Mouse (Mus musculus) hindbrain, embryonic 14.5 days (tissue): ENCODE results near the gene Ralgds. TPM values are rescaled to one million over a fixed set of nuclear protein-coding genes. Genes with fewer than 3 reads are reported as not detected.
A peak's percentile ranks its signal among the peaks of the same experiment; 100 is the strongest.

ENCODE experiments used
- ATAC-seq: fragments of 200-750 bp; cut with Nextera tagmentation; 2 replicates; pipeline ENCODE4 v1.8.0; 2017; ENCODE audit warnings: moderate number of reproducible peaks, mild to moderate bottlenecking, moderate TSS enrichment, moderate library complexity; ENCODE audit not compliant: low FRiP score
- DNase-seq: peaks from one replicate; pipeline ENCODE4 v3.0.0-alpha.2; 2015; ENCODE audit warnings: low spot score
- H3K27ac ChIP-seq: fragments of 300-500 bp; sonication (generic); 2 replicates; pipeline ENCODE4 v1.5.1; 2014; ENCODE audit warnings: mild to moderate bottlenecking, moderate library complexity
- H3K27me3 ChIP-seq: fragments of 300-500 bp; sonication (generic); 2 replicates; pipeline ENCODE4 v1.6.1; 2014; ENCODE audit warnings: mild to moderate bottlenecking, low read length, mixed read lengths; ENCODE audit not compliant: control insufficient read depth, insufficient read depth
- H3K36me3 ChIP-seq: fragments of 300-500 bp; sonication (generic); replicated peaks from 2 replicates; pipeline ENCODE4 v1.6.1; 2014; ENCODE audit not compliant: control insufficient read depth, insufficient read depth
- H3K4me1 ChIP-seq: fragments of 300-500 bp; sonication (generic); replicated peaks from 2 replicates; pipeline ENCODE4 v1.6.1; 2014; ENCODE audit warnings: antibody characterized with exemption, low read length, mixed read lengths; ENCODE audit not compliant: control insufficient read depth, insufficient read depth
- H3K4me2 ChIP-seq: fragments of 300-500 bp; sonication (generic); replicated peaks from 2 replicates; pipeline ENCODE4 v1.6.1; 2014; ENCODE audit warnings: mild to moderate bottlenecking, moderate library complexity
- H3K4me3 ChIP-seq: fragments of 300-500 bp; sonication (generic); replicated peaks from 2 replicates; pipeline ENCODE4 v1.5.1; 2014; ENCODE audit warnings: mild to moderate bottlenecking, low read length
- H3K9ac ChIP-seq: fragments of 300-500 bp; sonication (generic); 2 replicates; pipeline ENCODE4 v1.6.1; 2014
- H3K9me3 ChIP-seq: fragments of 300-500 bp; sonication (generic); 2 replicates; pipeline ENCODE4 v1.6.1; 2016; ENCODE audit warnings: low read length; ENCODE audit not compliant: control insufficient read depth
- WGBS: fragments of 180-500 bp; shearing (Covaris S2); extraction: QIAGEN DNeasy Blood & Tissue Kit; methylation state at CpG from one replicate; pipeline ENCODE4 v1.1.7; 2014; 5-methylcytosine and 5-hydroxymethylcytosine counted together
- polyA plus RNA-seq: library from polyadenylated mRNA; unstranded; fragments of >200 nt; fragmentation: Nextera tagmentation; extraction: Ambion mirVana; gene quantifications from 2 replicates; pipeline ENCODE4 v1.2.1, GENCODE M21; 2014

Gene Ralgds
- polyA plus RNA-seq, 1 experiment from 2014 or later = 92.9 TPM

- H3K4me3 ChIP-seq = no peak overlapping the region
- 0% methylated on average over 2 of the region's 2 CpGs for WGBS
- peaks cover 73% of the 10 kb centered on the region for H3K4me1 ChIP-seq
- peak overlapping the region; percentile 66 for H3K27ac ChIP-seq
- ATAC-seq = no peak
- 0 out of 2 replicates have a peak overlapping the region, but pooled peaks have one; percentile 16 for H3K9ac ChIP-seq
- H3K36me3 ChIP-seq = peaks cover 28% of the 10 kb centered on the region
- peak overlapping the region; percentile 17 for H3K4me2 ChIP-seq
- H3K27me3 ChIP-seq = no peaks in the 10 kb centered on the region
- DNase-seq = no peak
- no peaks in the 10 kb centered on the region for H3K9me3 ChIP-seq
These were observed 5.3 kb downstream of the Ralgds start for GRCm38 (mm10) chr2:28518231-28518630.

- WGBS = 65% methylated on average over 5 of the region's 5 CpGs
- Histone ChIP-seq H3K36me3 (peaks cover 23% of the 10 kb centered on the region), H3K4me1 (peaks cover 70% of the 10 kb centered on the region), H3K4me3 (no peak overlapping the region), H3K4me2 (no peak overlapping the region), H3K27ac (no peak overlapping the region), H3K9ac (0 out of 2 replicates have a peak overlapping the region, but pooled peaks have one; percentile 18), H3K27me3 (no peaks in the 10 kb centered on the region), H3K9me3 (no peaks in the 10 kb centered on the region)
- DNase-seq (no peak), ATAC-seq (no peak)
These were observed 7.7 kb downstream of the Ralgds start for GRCm38 (mm10) chr2:28520581-28520980.

- no peak overlapping the region for H3K4me2 ChIP-seq
- H3K4me1 ChIP-seq = peaks cover 69% of the 10 kb centered on the region
- H3K36me3 ChIP-seq = peaks cover 16% of the 10 kb centered on the region
- H3K27ac ChIP-seq = 0 out of 2 replicates have a peak overlapping the region, but pooled peaks have one; percentile 14
- ATAC-seq (no peak), DNase-seq (no peak)
- H3K4me3 ChIP-seq = no peak overlapping the region
- WGBS = 83% methylated on average over 6 of the region's 6 CpGs
- no peaks in the 10 kb centered on the region for H3K9me3 ChIP-seq
- H3K9ac ChIP-seq = no peak overlapping the region
- no peaks in the 10 kb centered on the region for H3K27me3 ChIP-seq
These were observed 8.7 kb downstream of the Ralgds start for GRCm38 (mm10) chr2:28521571-28522151.

GRCm38 (mm10) chr2:28522166-28522565 is 9.2 kb downstream of the Ralgds start:
- H3K27me3 ChIP-seq = no peaks in the 10 kb centered on the region
- no peak overlapping the region for H3K9ac ChIP-seq

GRCm38 (mm10) chr2:28523643-28524117 is 10.8 kb downstream of the Ralgds start:
- Histone ChIP-seq H3K9ac (no peak overlapping the region), H3K4me1 (peaks cover 50% of the 10 kb centered on the region), H3K27ac (0 out of 2 replicates have a peak overlapping the region, but pooled peaks have one; percentile 85), H3K4me2 (no peak overlapping the region), H3K4me3 (no peak overlapping the region), H3K9me3 (no peaks in the 10 kb centered on the region), H3K36me3 (peaks cover 14% of the 10 kb centered on the region; the same call in 1 of the 2 replicates), H3K27me3 (no peaks in the 10 kb centered on the region)
- DNase-seq (peak; percentile 82), ATAC-seq (peak; percentile 82)
- WGBS = 15% methylated on average over 5 of the region's 5 CpGs

More at GRCm38 (mm10) chr2:28522166-28522565, 9.2 kb downstream of the Ralgds start:
- H3K4me3 ChIP-seq = no peak overlapping the region
- no peaks in the 10 kb centered on the region for H3K9me3 ChIP-seq
- H3K36me3 ChIP-seq = peaks cover 15% of the 10 kb centered on the region
- WGBS = 86% methylated on average over 4 of the region's 4 CpGs
- no peak overlapping the region for H3K4me2 ChIP-seq
- ATAC-seq (no peak), DNase-seq (no peak)
- peaks cover 65% of the 10 kb centered on the region for H3K4me1 ChIP-seq
- no peak overlapping the region for H3K27ac ChIP-seq

- Histone ChIP-seq H3K9me3 (no peaks in the 10 kb centered on the region), H3K9ac (no peak overlapping the region), H3K4me2 (no peak overlapping the region), H3K27me3 (no peaks in the 10 kb centered on the region), H3K36me3 (0 out of 2 replicates have a peak, but pooled peaks cover 11% of the 10 kb centered on the region), H3K4me3 (no peak overlapping the region), H3K27ac (peak overlapping the region; percentile 85; the same call in 1 of the 2 replicates), H3K4me1 (peaks cover 52% of the 10 kb centered on the region)
- WGBS = 76% methylated on average over 10 of the region's 10 CpGs
- DNase-seq = no peak
- ATAC-seq = no peak
These were observed 11.5 kb downstream of the Ralgds start for GRCm38 (mm10) chr2:28524406-28524805.

DNA sequence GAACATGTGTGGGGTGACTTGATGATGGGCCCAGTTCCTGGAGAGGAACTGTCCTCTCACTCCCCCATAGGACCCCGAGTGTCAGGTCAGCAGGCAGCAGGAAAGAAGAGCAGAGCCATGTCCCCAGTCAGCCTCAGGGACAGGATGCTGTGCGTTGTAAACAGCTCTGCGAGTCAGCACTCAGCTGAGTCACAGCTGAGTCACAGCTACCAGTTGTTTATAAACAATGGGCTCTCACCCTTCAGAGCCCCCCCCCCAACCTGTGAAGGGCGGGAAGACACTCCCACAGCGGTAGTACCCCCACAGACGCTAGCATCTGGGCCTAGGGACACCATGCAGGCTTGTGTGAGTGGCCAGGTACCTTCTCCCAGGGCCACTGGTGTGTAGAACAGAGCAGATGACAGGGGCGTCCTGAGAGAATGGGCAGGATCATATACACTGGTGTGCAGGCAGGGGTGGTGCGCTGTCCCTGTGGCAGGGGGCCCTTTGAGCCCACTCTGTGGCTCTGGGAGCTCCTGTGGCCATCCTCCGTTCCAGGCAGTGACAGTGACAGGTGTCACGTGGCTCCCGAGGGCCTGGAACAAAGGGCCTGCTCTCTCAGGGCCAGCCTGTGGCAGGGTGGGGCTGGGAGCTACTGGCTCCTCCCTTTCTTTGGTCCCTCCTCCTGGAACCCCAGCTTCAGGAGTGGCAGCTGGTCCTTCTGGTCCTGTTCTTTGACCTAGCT is 12.5 kb downstream of the Ralgds start:
- Histone ChIP-seq H3K4me1 (peaks cover 52% of the 10 kb centered on the region), H3K36me3 (0 out of 2 replicates have a peak, but pooled peaks cover 11% of the 10 kb centered on the region), H3K27ac (peak overlapping the region; percentile 85), H3K9me3 (no peaks in the 10 kb centered on the region), H3K9ac (0 out of 2 replicates have a peak overlapping the region, but pooled peaks have one; percentile 41), H3K4me3 (no peak overlapping the region), H3K4me2 (peak overlapping the region; percentile 11; the same call in 1 of the 2 replicates), H3K27me3 (no peaks in the 10 kb centered on the region)
- peak; percentile 49 for ATAC-seq
- DNase-seq = no peak
- 6% methylated on average over 11 of the region's 11 CpGs for WGBS

- Histone ChIP-seq H3K27ac (peak overlapping the region; percentile 85), H3K9ac (peak overlapping the region; percentile 32; the same call in 1 of the 2 replicates), H3K4me1 (peaks cover 55% of the 10 kb centered on the region), H3K36me3 (0 out of 2 replicates have a peak, but pooled peaks cover 11% of the 10 kb centered on the region), H3K27me3 (no peaks in the 10 kb centered on the region), H3K9me3 (no peaks in the 10 kb centered on the region), H3K4me2 (no peak overlapping the region), H3K4me3 (no peak overlapping the region)
- no peak for ATAC-seq
- no peak for DNase-seq
- WGBS = 47% methylated on average over 12 of the region's 12 CpGs
These were observed 13.3 kb downstream of the Ralgds start for GRCm38 (mm10) chr2:28525943-28526876.
